Mouse (Mus musculus): ENCODE results near the gene Rcn3. TPM values are rescaled to one million over a fixed set of nuclear protein-coding genes. Genes with fewer than 3 reads are reported as not detected.
A peak's percentile ranks its signal among the peaks of the same experiment; 100 is the strongest.
"Not testable (repeated sequence)": the region's sequence is repeated elsewhere in the genome, so short reads cannot be mapped to it uniquely, and the experiment has no call there.

The Rcn3 gene
- polyA plus RNA-seq, 1 experiment: 3.1 TPM

- Histone ChIP-seq H3K4me3 (ENCODE audit: insufficient read depth, low read length) (no peak overlapping the region), H3K27ac (ENCODE audit: insufficient read depth, low read depth, low read length) (no peak overlapping the region), H3K4me1 (ENCODE audit: control insufficient read depth, insufficient read depth, low read length) (no peaks in the 10 kb centered on the region)
- TF ChIP-seq CTCF (IDR thresholded peaks at IDR 0.05; ENCODE audit: low read depth, low read length) (no peak), POLR2A (IDR thresholded peaks at IDR 0.05; ENCODE audit: borderline replicate concordance, low read depth, low read length) (no peak)
Measured at GRCm38 (mm10) chr7:45112529-45112928, 20.5 kb upstream of the Rcn3 start.

GRCm38 (mm10) chr7:45111940-45112339 lies 19.9 kb upstream of the Rcn3 start:
- Histone ChIP-seq H3K4me1 (ENCODE audit: control insufficient read depth, insufficient read depth, low read length) (no peaks in the 10 kb centered on the region; the same call in 1 of the 2 replicates), H3K27ac (ENCODE audit: insufficient read depth, low read depth, low read length) (no peak overlapping the region), H3K4me3 (ENCODE audit: insufficient read depth, low read length) (no peak overlapping the region)
- TF ChIP-seq POLR2A (IDR thresholded peaks at IDR 0.05; ENCODE audit: borderline replicate concordance, low read depth, low read length): no peak
- TF ChIP-seq CTCF (IDR thresholded peaks at IDR 0.05; ENCODE audit: low read depth, low read length): no peak

GRCm38 (mm10) chr7:45110089-45110488 lies 18.1 kb upstream of the Rcn3 start:
- H3K4me3 ChIP-seq (ENCODE audit: insufficient read depth, low read length); H3K4me1 ChIP-seq (ENCODE audit: control insufficient read depth, insufficient read depth, low read length); H3K27ac ChIP-seq (ENCODE audit: insufficient read depth, low read depth, low read length): not testable (repeated sequence)

- H3K27ac ChIP-seq (ENCODE audit: insufficient read depth, low read depth, low read length): no peak overlapping the region
- H3K4me3 ChIP-seq (ENCODE audit: insufficient read depth, low read length): no peak overlapping the region
- H3K4me1 ChIP-seq (ENCODE audit: control insufficient read depth, insufficient read depth, low read length): peaks cover 12% of the 10 kb centered on the region
- TF ChIP-seq CTCF (IDR thresholded peaks at IDR 0.05; ENCODE audit: low read depth, low read length) (no peak), POLR2A (IDR thresholded peaks at IDR 0.05; ENCODE audit: borderline replicate concordance, low read depth, low read length) (no peak)
Measured at GRCm38 (mm10) chr7:45107052-45107645, 15.1 kb upstream of the Rcn3 start.

GRCm38 (mm10) chr7:45106441-45106840 lies 14.4 kb upstream of the Rcn3 start:
- Histone ChIP-seq H3K4me3 (ENCODE audit: insufficient read depth, low read length) (no peak overlapping the region), H3K27ac (ENCODE audit: insufficient read depth, low read depth, low read length) (no peak overlapping the region), H3K4me1 (ENCODE audit: control insufficient read depth, insufficient read depth, low read length) (peaks cover 12% of the 10 kb centered on the region)
- no peak for TF ChIP-seq CTCF (IDR thresholded peaks at IDR 0.05; ENCODE audit: low read depth, low read length)
- no peak for TF ChIP-seq POLR2A (IDR thresholded peaks at IDR 0.05; ENCODE audit: borderline replicate concordance, low read depth, low read length)

GRCm38 (mm10) chr7:45105491-45105890 lies 13.5 kb upstream of the Rcn3 start:
- H3K4me3 ChIP-seq (ENCODE audit: insufficient read depth, low read length): no peak overlapping the region
- H3K4me1 ChIP-seq (ENCODE audit: control insufficient read depth, insufficient read depth, low read length): peaks cover 12% of the 10 kb centered on the region
- H3K27ac ChIP-seq (ENCODE audit: insufficient read depth, low read depth, low read length): no peak overlapping the region
- TF ChIP-seq POLR2A (IDR thresholded peaks at IDR 0.05; ENCODE audit: borderline replicate concordance, low read depth, low read length) (no peak), CTCF (IDR thresholded peaks at IDR 0.05; ENCODE audit: low read depth, low read length) (no peak)

GRCm38 (mm10) chr7:45104941-45105340 lies 12.9 kb upstream of the Rcn3 start:
- no peak overlapping the region for H3K27ac ChIP-seq (ENCODE audit: insufficient read depth, low read depth, low read length)
- no peak overlapping the region for H3K4me3 ChIP-seq (ENCODE audit: insufficient read depth, low read length)
- TF ChIP-seq POLR2A (IDR thresholded peaks at IDR 0.05; ENCODE audit: borderline replicate concordance, low read depth, low read length) (no peak), CTCF (IDR thresholded peaks at IDR 0.05; ENCODE audit: low read depth, low read length) (no peak)
- H3K4me1 ChIP-seq (ENCODE audit: control insufficient read depth, insufficient read depth, low read length): peaks cover 12% of the 10 kb centered on the region

- peak within 1 kb of the TSS; percentile 53 for H3K4me3 ChIP-seq (ENCODE audit: insufficient read depth, low read length)
- H3K27ac ChIP-seq (ENCODE audit: insufficient read depth, low read depth, low read length): peak within 1 kb of the TSS; percentile 63
- peaks cover 12% of the 10 kb centered on the region for H3K4me1 ChIP-seq (ENCODE audit: control insufficient read depth, insufficient read depth, low read length)
- no peak for TF ChIP-seq POLR2A (IDR thresholded peaks at IDR 0.05; ENCODE audit: borderline replicate concordance, low read depth, low read length)
- no peak for TF ChIP-seq CTCF (IDR thresholded peaks at IDR 0.05; ENCODE audit: low read depth, low read length)
Measured at GRCm38 (mm10) chr7:45103652-45104180, 11.7 kb upstream of the Rcn3 start, which contains the start of gene Fcgrt. Gene Fcgrt (minus strand): TSS chr7:45103851.

GRCm38 (mm10) chr7:45102940-45103585 lies 11.0 kb upstream of the Rcn3 start:
- no peak for TF ChIP-seq CTCF (IDR thresholded peaks at IDR 0.05; ENCODE audit: low read depth, low read length)
- Histone ChIP-seq H3K4me3 (ENCODE audit: insufficient read depth, low read length) (peak overlapping the region; percentile 53), H3K4me1 (ENCODE audit: control insufficient read depth, insufficient read depth, low read length) (peaks cover 18% of the 10 kb centered on the region), H3K27ac (ENCODE audit: insufficient read depth, low read depth, low read length) (peak overlapping the region; percentile 63)

- Histone ChIP-seq H3K27ac (ENCODE audit: insufficient read depth, low read depth, low read length) (no peak overlapping the region), H3K4me3 (ENCODE audit: insufficient read depth, low read length) (no peak overlapping the region), H3K4me1 (ENCODE audit: control insufficient read depth, insufficient read depth, low read length) (peaks cover 23% of the 10 kb centered on the region)
- no peak for TF ChIP-seq CTCF (IDR thresholded peaks at IDR 0.05; ENCODE audit: low read depth, low read length)
- TF ChIP-seq POLR2A (IDR thresholded peaks at IDR 0.05; ENCODE audit: borderline replicate concordance, low read depth, low read length): no peak
Measured at GRCm38 (mm10) chr7:45102441-45102840, 10.4 kb upstream of the Rcn3 start.

Data from bone marrow macrophage, adult 2 months (primary cell).